Mouse (Mus musculus): ENCODE measurements around the gene Cnp. TPM values are rescaled to one million over a fixed set of nuclear protein-coding genes. Genes with fewer than 3 reads are reported as not detected.
"Not testable (repeated sequence)": the region's sequence is repeated elsewhere in the genome, so short reads cannot be mapped to it uniquely, and the experiment has no call there.

Cnp gene
- polyA plus RNA-seq (2016; fragmentation: Nextera tagmentation; extraction: Ambion mirVana): 21.3 and 25.1 TPM in 2 replicates

GRCm38 (mm10) chr11:100574708-100575483, at the start of gene Cnp:
Gene Cnp (plus strand): TSS chr11:100574904.
- H3K27me3 ChIP-seq (replicated peaks; ENCODE audit: low read depth, poor library complexity, severe bottlenecking): peaks cover 41% of the 10 kb centered on the region
- no peaks in the 10 kb centered on the region for H3K9me3 ChIP-seq
- WGBS: 2% methylated on average over 47 of the region's 47 CpGs
- peaks cover 35% of the 10 kb centered on the region for H3K36me3 ChIP-seq (replicated peaks)
- H3K27ac ChIP-seq (replicated peaks): peak within 1 kb of the TSS; percentile 84
- peak within 1 kb of the TSS; percentile 79 for H3K4me3 ChIP-seq
- peak; percentile 86 for DNase-seq (ENCODE audit: low spot score)
- peaks cover 36% of the 10 kb centered on the region for H3K4me1 ChIP-seq

- H3K4me3 ChIP-seq: peak overlapping the region; percentile 72
- H3K27ac ChIP-seq (replicated peaks): peak overlapping the region; percentile 95
- no peak for DNase-seq (ENCODE audit: low spot score)
- H3K36me3 ChIP-seq (replicated peaks): peaks cover 54% of the 10 kb centered on the region
- H3K4me1 ChIP-seq: peaks cover 45% of the 10 kb centered on the region
- 48% methylated on average over 11 of the region's 11 CpGs for WGBS
- no peaks in the 10 kb centered on the region for H3K9me3 ChIP-seq
- no peaks in the 10 kb centered on the region for H3K27me3 ChIP-seq (replicated peaks; ENCODE audit: low read depth, poor library complexity, severe bottlenecking)
These were observed 49.6 kb upstream of the Cnp start for GRCm38 (mm10) chr11:100524987-100525630.

GRCm38 (mm10) chr11:100526052-100526816, 48.5 kb upstream of the Cnp start:
- peak overlapping the region; percentile 72 for H3K4me3 ChIP-seq
- peaks cover 45% of the 10 kb centered on the region for H3K4me1 ChIP-seq
- WGBS: 8% methylated on average over 15 of the region's 15 CpGs
- H3K36me3 ChIP-seq (replicated peaks): peaks cover 43% of the 10 kb centered on the region
- no peaks in the 10 kb centered on the region for H3K9me3 ChIP-seq
- H3K27me3 ChIP-seq (replicated peaks; ENCODE audit: low read depth, poor library complexity, severe bottlenecking): no peaks in the 10 kb centered on the region
- peak overlapping the region; percentile 95 for H3K27ac ChIP-seq (replicated peaks)
- no peak for DNase-seq (ENCODE audit: low spot score)

- WGBS: under 1% methylated on average over 26 of the region's 26 CpGs
- Histone ChIP-seq H3K4me3 (peak overlapping the region; percentile 72), H3K36me3 (replicated peaks) (peaks cover 35% of the 10 kb centered on the region), H3K27ac (replicated peaks) (peak overlapping the region; percentile 95), H3K4me1 (peaks cover 45% of the 10 kb centered on the region), H3K27me3 (replicated peaks; ENCODE audit: low read depth, poor library complexity, severe bottlenecking) (no peaks in the 10 kb centered on the region), H3K9me3 (no peaks in the 10 kb centered on the region)
- peak; percentile 79 for DNase-seq (ENCODE audit: low spot score)
These were observed 47.6 kb upstream of the Cnp start for GRCm38 (mm10) chr11:100527066-100527457.

GRCm38 (mm10) chr11:100527458-100528374, 47.0 kb upstream of the Cnp start, which contains the start of gene Acly:
Gene Acly (minus strand): TSS chr11:100528000.
- H3K4me3 ChIP-seq: peak within 1 kb of the TSS; percentile 72
- H3K27ac ChIP-seq (replicated peaks): peak within 1 kb of the TSS; percentile 95
- H3K27me3 ChIP-seq (replicated peaks; ENCODE audit: low read depth, poor library complexity, severe bottlenecking): no peaks in the 10 kb centered on the region
- peaks cover 45% of the 10 kb centered on the region for H3K4me1 ChIP-seq
- under 1% methylated on average over 54 of the region's 54 CpGs for WGBS
- DNase-seq (ENCODE audit: low spot score): peak; percentile 100
- H3K9me3 ChIP-seq: no peaks in the 10 kb centered on the region
- peaks cover 28% of the 10 kb centered on the region for H3K36me3 ChIP-seq (replicated peaks)

- H3K4me3 ChIP-seq: peak overlapping the region; percentile 72
- no peak for DNase-seq (ENCODE audit: low spot score)
- H3K36me3 ChIP-seq (replicated peaks): peaks cover 20% of the 10 kb centered on the region
- 21% methylated on average over 19 of the region's 19 CpGs for WGBS
- H3K9me3 ChIP-seq: no peaks in the 10 kb centered on the region
- no peaks in the 10 kb centered on the region for H3K27me3 ChIP-seq (replicated peaks; ENCODE audit: low read depth, poor library complexity, severe bottlenecking)
- H3K4me1 ChIP-seq: peaks cover 45% of the 10 kb centered on the region
- H3K27ac ChIP-seq (replicated peaks): peak overlapping the region; percentile 95
These were observed 46.1 kb upstream of the Cnp start for GRCm38 (mm10) chr11:100528375-100529165.

- no peak overlapping the region for H3K27ac ChIP-seq (replicated peaks)
- H3K36me3 ChIP-seq (replicated peaks): no peaks in the 10 kb centered on the region
- H3K4me1 ChIP-seq: peaks cover under 1% of the 10 kb centered on the region
- DNase-seq (ENCODE audit: low spot score): no peak
- peaks cover 5% of the 10 kb centered on the region; the same call in 1 of the 2 replicates for H3K27me3 ChIP-seq (replicated peaks; ENCODE audit: low read depth, poor library complexity, severe bottlenecking)
- 55% methylated on average over 6 of the region's 6 CpGs for WGBS
- no peak overlapping the region for H3K4me3 ChIP-seq
- no peaks in the 10 kb centered on the region for H3K9me3 ChIP-seq
These were observed 40.8 kb upstream of the Cnp start for GRCm38 (mm10) chr11:100533871-100534270.

- H3K36me3 ChIP-seq (replicated peaks); H3K4me3 ChIP-seq; H3K4me1 ChIP-seq; H3K9me3 ChIP-seq; DNase-seq (ENCODE audit: low spot score); H3K27me3 ChIP-seq (replicated peaks; ENCODE audit: low read depth, poor library complexity, severe bottlenecking); H3K27ac ChIP-seq (replicated peaks): not testable (repeated sequence)
- WGBS: 82% methylated on average over 2 of the region's 2 CpGs
These were observed 40.3 kb upstream of the Cnp start for GRCm38 (mm10) chr11:100534411-100534810.

- H3K27ac ChIP-seq (replicated peaks); H3K4me1 ChIP-seq; H3K27me3 ChIP-seq (replicated peaks; ENCODE audit: low read depth, poor library complexity, severe bottlenecking); DNase-seq (ENCODE audit: low spot score); H3K4me3 ChIP-seq; H3K36me3 ChIP-seq (replicated peaks); H3K9me3 ChIP-seq: not testable (repeated sequence)
- WGBS: 85% methylated on average over 6 of the region's 6 CpGs
These were observed 39.9 kb upstream of the Cnp start for GRCm38 (mm10) chr11:100534821-100535220.

- peaks cover 5% of the 10 kb centered on the region; the same call in 1 of the 2 replicates for H3K27me3 ChIP-seq (replicated peaks; ENCODE audit: low read depth, poor library complexity, severe bottlenecking)
- H3K36me3 ChIP-seq (replicated peaks): no peaks in the 10 kb centered on the region
- H3K9me3 ChIP-seq: no peaks in the 10 kb centered on the region
- no peak overlapping the region for H3K4me3 ChIP-seq
- H3K27ac ChIP-seq (replicated peaks): no peak overlapping the region
- no peak for DNase-seq (ENCODE audit: low spot score)
- WGBS: 93% methylated on average over 1 of the region's 1 CpGs
- no peaks in the 10 kb centered on the region for H3K4me1 ChIP-seq
These were observed 38.7 kb upstream of the Cnp start for GRCm38 (mm10) chr11:100535996-100536395.

- Histone ChIP-seq H3K4me1 (no peaks in the 10 kb centered on the region), H3K27ac (replicated peaks) (no peak overlapping the region), H3K9me3 (no peaks in the 10 kb centered on the region), H3K4me3 (no peak overlapping the region), H3K27me3 (replicated peaks; ENCODE audit: low read depth, poor library complexity, severe bottlenecking) (peaks cover 5% of the 10 kb centered on the region; the same call in 1 of the 2 replicates), H3K36me3 (replicated peaks) (no peaks in the 10 kb centered on the region)
- DNase-seq (ENCODE audit: low spot score): no peak
These were observed 38.2 kb upstream of the Cnp start for GRCm38 (mm10) chr11:100536466-100536865.

All from embryonic facial prominence, embryonic 10.5 days (tissue).